Mouse (Mus musculus) ES-E14 (cell line): ENCODE results near the gene Hlcs.

ENCODE experiments used
- HCFC1 ChIP-seq: IDR thresholded peaks from 2 replicates; pipeline ENCODE4 v1.6.1; 2012; ENCODE audit warnings: low read length, inconsistent platforms, borderline replicate concordance; ENCODE audit not compliant: insufficient read depth
- ZC3H11A ChIP-seq: IDR thresholded peaks from 2 replicates; pipeline ENCODE4 v1.6.1; 2012; ENCODE audit warnings: low read depth, mild to moderate bottlenecking, inconsistent platforms, low read length, borderline replicate concordance

- no peak for TF ChIP-seq HCFC1
- TF ChIP-seq ZC3H11A: no peak
Measured at GRCm38 (mm10) chr16:94283972-94284371, 29.4 kb downstream of the Hlcs start.
